Mouse (Mus musculus): ENCODE results near the gene Lpar4. TPM values are rescaled to one million over a fixed set of nuclear protein-coding genes. Genes with fewer than 3 reads are reported as not detected.

The Lpar4 gene
- total RNA-seq (2017), result 0.05 and 0.73 TPM in 2 replicates

GRCm38 (mm10) chrX:106920175-106920827 lies at the start of gene Lpar4:
Gene Lpar4 (plus strand): TSS chrX:106920625.
- ATAC-seq (replicated peaks; ENCODE audit: low read depth, poor library complexity, severe bottlenecking), result peak; percentile 63; the same call in 1 of the 2 replicates

GRCm38 (mm10) chrX:106871426-106871825 lies 49.0 kb upstream of the Lpar4 start:
- ATAC-seq (replicated peaks; ENCODE audit: low read depth, poor library complexity, severe bottlenecking), result no peak

GRCm38 (mm10) chrX:106871894-106872293 lies 48.5 kb upstream of the Lpar4 start:
- no peak for ATAC-seq (replicated peaks; ENCODE audit: low read depth, poor library complexity, severe bottlenecking)

- ATAC-seq (replicated peaks; ENCODE audit: low read depth, poor library complexity, severe bottlenecking), result no peak
Observed at GRCm38 (mm10) chrX:106872315-106872714, 48.1 kb upstream of the Lpar4 start.

- no peak for ATAC-seq (replicated peaks; ENCODE audit: low read depth, poor library complexity, severe bottlenecking)
Observed at GRCm38 (mm10) chrX:106897707-106898275, 22.6 kb upstream of the Lpar4 start.

GRCm38 (mm10) chrX:106920828-106921619 lies 599 bp downstream of the Lpar4 start:
- ATAC-seq (replicated peaks; ENCODE audit: low read depth, poor library complexity, severe bottlenecking), result no peak

- no peak for ATAC-seq (replicated peaks; ENCODE audit: low read depth, poor library complexity, severe bottlenecking)
Observed at GRCm38 (mm10) chrX:106924572-106924971, 4.1 kb downstream of the Lpar4 start.

- no peak for ATAC-seq (replicated peaks; ENCODE audit: low read depth, poor library complexity, severe bottlenecking)
Observed at GRCm38 (mm10) chrX:106939326-106939725, 18.9 kb downstream of the Lpar4 start.

- ATAC-seq (replicated peaks; ENCODE audit: low read depth, poor library complexity, severe bottlenecking), result no peak
Observed at GRCm38 (mm10) chrX:106950558-106950957, 30.1 kb downstream of the Lpar4 start.

GRCm38 (mm10) chrX:106951016-106951415 lies 30.6 kb downstream of the Lpar4 start:
- ATAC-seq (replicated peaks; ENCODE audit: low read depth, poor library complexity, severe bottlenecking), result no peak

GRCm38 (mm10) chrX:106953840-106954239 lies 33.4 kb downstream of the Lpar4 start:
- ATAC-seq (replicated peaks; ENCODE audit: low read depth, poor library complexity, severe bottlenecking), result no peak

GRCm38 (mm10) chrX:106962233-106962632 lies 41.8 kb downstream of the Lpar4 start:
- no peak for ATAC-seq (replicated peaks; ENCODE audit: low read depth, poor library complexity, severe bottlenecking)

GRCm38 (mm10) chrX:106964326-106964725 lies 43.9 kb downstream of the Lpar4 start:
- no peak for ATAC-seq (replicated peaks; ENCODE audit: low read depth, poor library complexity, severe bottlenecking)

Other genes starting within 250 kb of the Lpar4 start
- not detected in 2 replicates for gene Rtl3, start 80.0 kb upstream of the Lpar4 start, total RNA-seq (2017)
- gene P2ry10, start 167.9 kb downstream of the Lpar4 start, total RNA-seq (2017), result 2.0 and 4.3 TPM in 2 replicates
- 0.58 and 1.1 TPM in 2 replicates for gene P2ry10b, start 228.3 kb downstream of the Lpar4 start, total RNA-seq (2017)

Measured in common myeloid progenitor, adult 5-6 weeks (primary cell).